Mouse (Mus musculus): Measurements from ENCODE around the gene March10. TPM values are rescaled to one million over a fixed set of nuclear protein-coding genes. Genes with fewer than 3 reads are reported as not detected.

March10 gene
- not detected in 2 replicates for polyA plus RNA-seq (2012; rRNA removed)

DNA sequence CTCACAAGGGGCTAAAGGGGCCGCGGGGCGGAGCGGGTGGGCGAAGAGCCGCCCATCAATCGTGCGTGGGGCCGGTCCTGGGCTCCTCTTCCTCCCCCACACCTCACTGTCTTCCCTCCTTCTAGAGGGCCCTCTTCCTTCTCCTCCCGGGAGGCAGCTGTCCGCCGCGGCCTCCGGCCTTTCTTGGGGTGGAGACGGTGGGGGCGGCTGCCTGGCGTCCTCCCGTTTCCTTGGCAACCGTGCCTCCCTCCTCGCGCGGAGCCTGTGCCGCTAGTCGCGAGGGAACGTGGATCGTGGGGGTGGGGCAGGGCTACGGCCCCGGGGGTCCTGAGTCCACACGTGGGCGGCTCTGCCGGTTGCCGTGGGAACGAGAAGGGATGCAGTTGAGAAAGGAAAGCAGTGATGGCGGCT, at the start of gene March10:
Gene March10 (minus strand): TSS at position 239 of the 411 bp plus-strand sequence.

Other genes with a start within 250 kb of the March10 start
- gene Mrc2, start 164.1 kb downstream of the March10 start, polyA plus RNA-seq (2012; rRNA removed): 14.0 and 14.9 TPM in 2 replicates
- 3.2 and 3.9 TPM in 2 replicates for gene Tanc2, start 133.3 kb upstream of the March10 start, polyA plus RNA-seq (2012; rRNA removed)